Mouse (Mus musculus): ENCODE data around the gene Gsta3.
"Not testable (repeated sequence)": the region's sequence is repeated elsewhere in the genome, so short reads cannot be mapped to it uniquely, and the experiment has no call there.

Gene Gsta3

DNA sequence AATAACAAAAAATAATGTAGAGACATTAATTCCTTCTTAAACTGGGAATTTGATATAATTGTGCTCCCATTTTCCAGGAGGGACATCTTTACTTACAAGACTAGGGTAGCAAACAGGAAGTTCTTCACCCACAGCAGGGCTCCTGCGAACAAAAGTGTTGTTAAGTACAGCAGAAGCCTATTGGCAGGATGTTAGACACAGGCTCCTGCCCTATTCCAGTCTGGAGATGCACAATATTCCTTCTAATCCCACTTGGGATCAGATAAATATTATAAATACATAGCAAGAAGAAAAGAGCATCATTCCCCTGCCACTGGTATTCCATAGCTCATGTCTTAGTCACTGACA is 12.9 kb downstream of the Gsta3 start:
- DNase-seq (ENCODE audit: low spot score in 2 of 2), result no peak

- DNase-seq (ENCODE audit: low spot score in 2 of 2), result no peak
Measured at GRCm38 (mm10) chr1:21253856-21254255, 13.5 kb downstream of the Gsta3 start.

- no peak for DNase-seq (ENCODE audit: low spot score in 2 of 2)
Measured at GRCm38 (mm10) chr1:21255625-21256345, 15.4 kb downstream of the Gsta3 start.

GRCm38 (mm10) chr1:21256391-21256790 is 16.0 kb downstream of the Gsta3 start:
- no peak for DNase-seq (ENCODE audit: low spot score in 2 of 2)

- no peak for DNase-seq (ENCODE audit: low spot score in 2 of 2)
Measured at GRCm38 (mm10) chr1:21256871-21257270, 16.5 kb downstream of the Gsta3 start.

DNA sequence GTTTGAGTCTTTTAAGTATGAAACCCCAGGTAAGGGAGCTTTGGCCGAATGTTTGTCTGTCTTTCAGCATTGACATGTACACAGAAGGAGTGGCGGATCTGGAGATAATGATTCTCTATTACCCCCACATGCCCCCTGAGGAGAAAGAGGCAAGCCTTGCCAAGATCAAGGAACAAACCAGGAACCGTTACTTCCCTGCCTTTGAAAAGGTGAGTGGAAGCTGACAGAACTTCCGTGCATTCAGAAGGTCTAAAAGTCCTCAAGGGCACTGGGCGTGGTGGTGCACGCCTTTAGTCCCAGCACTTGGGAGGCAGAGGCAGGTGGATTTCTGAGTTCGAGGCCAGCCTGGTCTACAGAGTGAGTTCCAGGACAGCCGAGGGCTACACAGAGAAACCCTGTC is 19.6 kb downstream of the Gsta3 start:
- DNase-seq (ENCODE audit: low spot score in 2 of 2), result not testable (repeated sequence)

DNA sequence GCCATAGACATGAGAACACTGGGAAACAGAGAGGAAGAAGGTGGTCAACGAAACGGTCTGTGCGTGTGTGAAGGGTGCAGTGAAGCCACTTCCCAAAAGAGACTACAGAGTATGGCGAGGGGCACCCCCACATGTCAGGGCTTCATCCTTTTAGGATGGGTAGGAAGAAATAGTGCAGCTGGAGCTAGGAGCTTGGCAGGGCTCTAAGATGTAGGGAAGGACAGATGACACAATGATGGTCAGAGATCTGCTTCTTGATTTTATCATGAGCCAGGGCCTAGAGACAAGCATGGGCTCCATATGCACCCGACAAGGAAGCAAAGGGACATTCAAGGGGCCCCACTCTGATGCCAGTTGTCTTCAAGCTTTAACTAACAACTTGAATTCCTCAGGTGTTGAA is 22.0 kb downstream of the Gsta3 start:
- DNase-seq (ENCODE audit: low spot score in 2 of 2), result no peak

GRCm38 (mm10) chr1:21263986-21264385 is 23.6 kb downstream of the Gsta3 start:
- DNase-seq (ENCODE audit: low spot score in 2 of 2), result no peak

GRCm38 (mm10) chr1:21264747-21265146 is 24.4 kb downstream of the Gsta3 start:
- DNase-seq (ENCODE audit: low spot score in 2 of 2), result no peak

GRCm38 (mm10) chr1:21266766-21267165 is 26.4 kb downstream of the Gsta3 start:
- no peak for DNase-seq (ENCODE audit: low spot score in 2 of 2)

DNA sequence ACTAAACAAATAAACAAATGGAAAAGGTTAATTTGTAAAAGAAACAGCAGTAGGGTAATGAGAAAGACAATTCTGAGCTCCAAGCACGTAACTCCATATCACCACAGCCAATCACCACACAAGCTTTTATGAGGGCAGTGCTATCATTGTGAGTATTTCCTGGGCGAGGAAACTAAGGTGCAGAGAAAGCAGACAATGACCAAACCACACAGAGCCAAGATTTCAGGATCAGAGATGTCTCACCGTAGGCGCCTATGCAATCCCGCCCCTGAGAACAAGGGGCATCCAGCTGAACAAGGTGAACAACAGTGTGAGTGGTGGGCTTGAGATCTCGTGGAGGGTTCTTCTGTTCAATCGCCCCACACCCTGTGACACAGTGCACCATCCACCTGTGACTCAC is 27.1 kb downstream of the Gsta3 start:
- DNase-seq (ENCODE audit: low spot score in 2 of 2), result not testable (repeated sequence)

- DNase-seq (ENCODE audit: low spot score in 2 of 2), result peak; percentile 69 to 71
Measured at GRCm38 (mm10) chr1:21271343-21272055, 31.1 kb downstream of the Gsta3 start.

- DNase-seq (ENCODE audit: low spot score in 2 of 2), result no peak
Measured at GRCm38 (mm10) chr1:21272056-21272431, 31.7 kb downstream of the Gsta3 start.

DNA sequence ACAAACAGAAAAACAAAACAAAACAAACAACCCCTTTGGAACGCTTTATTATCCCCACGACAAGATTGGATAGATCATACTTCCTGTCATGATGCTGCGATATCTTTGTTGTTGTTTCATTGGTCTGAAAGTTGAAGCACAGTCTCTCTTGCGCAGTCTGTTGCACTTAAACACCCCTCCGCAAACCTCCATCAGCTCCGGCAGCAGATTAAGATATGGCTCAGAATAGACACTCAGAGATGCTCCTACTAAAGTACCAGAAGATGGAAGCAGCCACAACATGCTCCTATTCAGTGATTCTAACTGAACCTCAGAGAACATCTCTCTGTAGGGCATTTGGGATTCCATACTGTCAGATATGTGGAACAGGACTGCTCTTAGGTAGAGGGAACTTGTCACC is 32.7 kb downstream of the Gsta3 start:
- DNase-seq (ENCODE audit: low spot score in 2 of 2), result no peak

- no peak for DNase-seq (ENCODE audit: low spot score in 2 of 2)
Measured at GRCm38 (mm10) chr1:21274437-21275040, 34.1 kb downstream of the Gsta3 start.

DNA sequence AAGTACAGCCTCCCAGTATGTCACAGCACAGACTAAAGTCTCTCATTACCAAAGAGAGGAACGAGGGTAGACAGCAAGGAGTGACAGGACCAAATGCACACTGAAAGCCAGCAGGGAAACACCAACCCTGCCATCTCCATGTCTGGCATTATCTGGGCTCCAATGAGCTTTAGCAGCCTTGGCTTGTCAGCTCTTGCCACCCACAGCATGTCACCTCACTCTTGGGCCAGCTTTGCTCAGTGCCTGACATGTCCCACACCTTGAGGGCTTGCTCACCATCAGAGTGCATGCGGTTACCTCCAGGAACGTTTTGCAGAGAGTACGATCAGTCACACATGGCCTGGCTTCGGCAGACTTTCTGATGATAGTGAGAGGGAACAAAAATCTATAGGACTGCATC is 35.0 kb downstream of the Gsta3 start:
- DNase-seq (ENCODE audit: low spot score in 2 of 2), result not testable (repeated sequence)

DNA sequence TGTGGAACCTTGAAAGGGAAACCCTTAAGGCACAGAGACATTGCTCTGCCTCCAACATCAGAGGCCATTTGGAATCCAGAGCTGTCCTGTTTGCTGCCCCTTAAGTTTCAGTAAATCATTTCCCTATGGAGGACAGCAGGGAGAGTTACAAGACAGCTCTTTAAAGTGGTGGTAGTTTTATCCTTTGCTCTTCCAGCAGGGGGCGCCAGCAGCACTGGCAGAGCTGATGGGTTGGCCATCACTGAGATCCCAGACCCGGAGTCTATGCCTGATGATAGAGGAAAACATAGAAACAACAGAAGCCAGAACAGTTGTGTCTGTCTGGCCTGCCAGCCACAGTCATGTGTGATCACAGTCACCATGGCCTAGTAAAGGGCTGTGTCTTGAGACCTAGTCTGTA is 35.8 kb downstream of the Gsta3 start:
- DNase-seq (ENCODE audit: low spot score in 2 of 2), result not testable (repeated sequence)

DNA sequence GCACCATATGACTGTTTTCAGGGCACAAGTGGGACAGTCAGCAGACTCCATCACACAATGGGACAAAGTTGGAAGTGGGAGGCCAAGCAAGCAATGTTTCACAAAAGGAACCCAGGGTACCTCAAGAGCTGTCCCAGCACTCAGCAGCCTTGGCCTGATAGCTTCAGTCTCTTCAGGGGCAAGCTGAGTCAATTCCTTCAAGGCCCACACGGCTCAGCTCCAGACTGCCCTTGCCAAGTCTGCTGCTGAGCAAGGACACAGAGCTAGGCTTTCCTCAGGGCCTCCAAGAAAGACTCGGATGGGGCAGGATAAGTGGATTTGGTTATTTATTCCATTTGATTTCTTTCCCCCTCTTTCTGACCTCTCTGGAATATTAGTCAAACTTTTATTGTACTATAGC is 39.9 kb downstream of the Gsta3 start:
- DNase-seq (ENCODE audit: low spot score in 2 of 2), result no peak

GRCm38 (mm10) chr1:21284644-21285043 is 44.3 kb downstream of the Gsta3 start:
- DNase-seq (ENCODE audit: low spot score in 2 of 2), result not testable (repeated sequence)

- DNase-seq (ENCODE audit: low spot score in 2 of 2), result no peak
Measured at GRCm38 (mm10) chr1:21291394-21291793, 51.0 kb downstream of the Gsta3 start.

GRCm38 (mm10) chr1:21292590-21292989 is 52.2 kb downstream of the Gsta3 start:
- DNase-seq (ENCODE audit: low spot score in 2 of 2), result no peak

DNA sequence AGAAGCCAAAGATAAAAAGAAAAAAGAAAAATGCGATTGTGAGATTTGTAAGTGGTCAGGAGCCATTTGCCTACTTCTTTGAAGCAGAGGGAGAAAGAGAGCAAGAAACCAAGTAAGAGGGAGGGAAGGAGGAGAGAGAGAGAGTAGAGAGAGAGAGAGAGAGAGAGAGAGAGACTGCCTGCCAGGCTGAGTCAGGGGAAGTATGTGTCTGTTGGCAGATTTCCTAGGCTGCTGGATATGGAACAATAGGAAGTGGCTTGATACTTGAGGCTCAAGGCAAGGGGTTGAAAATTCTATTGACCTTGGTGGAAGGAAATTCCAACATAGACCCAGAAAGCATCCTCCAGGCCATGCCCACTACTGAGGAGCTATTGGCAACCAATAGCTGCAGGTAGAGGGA is 55.8 kb downstream of the Gsta3 start:
- DNase-seq (ENCODE audit: low spot score in 2 of 2), result no peak

DNA sequence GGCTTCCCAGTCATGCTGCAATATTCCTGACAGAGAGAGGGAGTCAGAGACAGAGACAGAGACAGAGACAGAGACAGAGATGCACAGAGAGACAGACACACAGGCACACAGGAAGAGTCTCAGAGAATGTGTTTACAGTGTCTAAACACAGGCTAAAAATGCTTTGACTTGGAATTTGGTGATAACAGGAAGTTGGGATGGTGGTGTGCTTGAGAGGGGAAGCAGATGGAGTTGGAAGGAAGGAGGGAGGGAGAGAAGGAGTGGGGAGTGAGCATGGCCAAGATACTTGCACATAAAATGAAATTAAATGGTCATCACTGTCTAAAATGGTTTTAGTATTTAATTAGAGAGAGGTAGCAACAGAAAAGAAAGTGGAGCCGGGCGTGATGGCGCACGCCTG is 57.7 kb downstream of the Gsta3 start:
- DNase-seq (ENCODE audit: low spot score in 2 of 2), result no peak
